In the genomic region with DNA sequence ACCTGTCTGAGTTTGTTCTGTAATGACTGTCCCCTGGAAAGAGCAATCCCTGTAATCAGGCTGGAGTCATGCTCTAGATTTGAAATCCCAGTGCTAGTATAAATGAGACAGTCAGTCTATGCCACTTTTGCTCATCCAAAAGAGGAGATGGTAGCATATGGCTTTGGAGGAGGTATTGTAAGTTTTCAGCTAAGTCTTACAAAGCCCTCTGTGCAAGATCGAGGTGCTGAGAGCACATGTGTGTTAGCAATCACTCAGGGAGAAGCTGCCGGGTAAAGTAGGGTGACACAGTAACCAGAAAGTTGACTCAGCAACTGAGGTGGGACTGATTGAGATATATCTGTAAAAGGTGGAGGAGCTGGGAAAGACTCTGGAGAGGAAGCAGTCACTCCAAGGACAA, we compare ENCODE assay signal across 22 mouse cellular contexts. TPM values are rescaled to one million over a fixed set of nuclear protein-coding genes. Genes with fewer than 3 reads are reported as not detected.
"Had no signal": no experiment of that assay in that cellular context is flagged by ENCODE, and none has a peak within 500 bp of the region (broad histone marks: within the 10 kb centered on the region; RNA-seq: fewer than 3 reads in every experiment).

No protein-coding gene starts in this region.

- DNase-seq: left cerebral cortex, postnatal 4 days; liver; liver, embryonic 13.5 days; liver, postnatal 0 days; lung, adult 18-20 months; lung, adult 2 months; lung, embryonic 14.5 days; lung, postnatal 10 days; lung, postnatal 14 days; lung, postnatal 36 days; lung, postnatal 4 days; midbrain, embryonic 14.5 days had no signal

- ATAC-seq: liver, embryonic 12.5 days; liver, postnatal 0 days; lung, postnatal 0 days; midbrain, embryonic 13.5 days; midbrain, embryonic 15.5 days; midbrain, embryonic 16.5 days had no signal

RNA-seq across cellular contexts. Expression of a gene that starts 49.3 kb away (rescaled TPM):
- total RNA-seq: liver, adult 2 months; megakaryocyte progenitor cell, adult 5-6 weeks; megakaryocyte, adult 5-6 weeks; megakaryocyte-erythroid progenitor cell, adult 5-6 weeks; monocyte, adult 5-6 weeks had no signal
